Mouse (Mus musculus) frontal cortex, postnatal 36 days (tissue): ENCODE data around the gene Rnf150.

Source experiments
- DNase-seq, 2 experiments: peaks; one replicate each; pipeline ENCODE4 v3.0.0; 2022; ENCODE audit warnings: low spot score in 2 of 2

The Rnf150 gene

GRCm38 (mm10) chr8:82889062-82889720, 26.0 kb downstream of the Rnf150 start:
- DNase-seq, result no peak

GRCm38 (mm10) chr8:82895091-82895490, 31.9 kb downstream of the Rnf150 start:
- DNase-seq, result no peak

- DNase-seq, result no peak
Measured at GRCm38 (mm10) chr8:82896796-82897195, 33.6 kb downstream of the Rnf150 start.

- DNase-seq, result no peak
Measured at GRCm38 (mm10) chr8:82897628-82898458, 34.7 kb downstream of the Rnf150 start.

GRCm38 (mm10) chr8:82898459-82898841, 35.3 kb downstream of the Rnf150 start:
- no peak for DNase-seq

GRCm38 (mm10) chr8:82900958-82901357, 37.8 kb downstream of the Rnf150 start:
- DNase-seq, result no peak

- no peak for DNase-seq
Measured at GRCm38 (mm10) chr8:82901549-82902138, 38.5 kb downstream of the Rnf150 start.

GRCm38 (mm10) chr8:82903497-82903896, 40.3 kb downstream of the Rnf150 start:
- DNase-seq, result no peak

- DNase-seq, result no peak
Measured at GRCm38 (mm10) chr8:82907271-82907670, 44.1 kb downstream of the Rnf150 start.

- DNase-seq, result no peak
Measured at GRCm38 (mm10) chr8:82911436-82911835, 48.3 kb downstream of the Rnf150 start.

GRCm38 (mm10) chr8:82912282-82912681, 49.1 kb downstream of the Rnf150 start:
- DNase-seq, result no peak

- DNase-seq, result no peak
Measured at GRCm38 (mm10) chr8:82914543-82914942, 51.4 kb downstream of the Rnf150 start.

GRCm38 (mm10) chr8:82916851-82917539, 53.8 kb downstream of the Rnf150 start:
- DNase-seq, result no peak

GRCm38 (mm10) chr8:82917540-82918316, 54.6 kb downstream of the Rnf150 start:
- DNase-seq, result no peak

- DNase-seq, result no peak
Measured at GRCm38 (mm10) chr8:82919676-82920075, 56.5 kb downstream of the Rnf150 start.

- DNase-seq, result no peak
Measured at GRCm38 (mm10) chr8:82920124-82920523, 57.0 kb downstream of the Rnf150 start.

GRCm38 (mm10) chr8:82925286-82925685, 62.1 kb downstream of the Rnf150 start:
- no peak for DNase-seq

- DNase-seq, result no peak
Measured at GRCm38 (mm10) chr8:82926518-82926917, 63.4 kb downstream of the Rnf150 start.

GRCm38 (mm10) chr8:82931554-82931953, 68.4 kb downstream of the Rnf150 start:
- DNase-seq, result no peak

GRCm38 (mm10) chr8:82936162-82936561, 73.0 kb downstream of the Rnf150 start:
- no peak for DNase-seq

- no peak for DNase-seq
Measured at GRCm38 (mm10) chr8:82936866-82937265, 73.7 kb downstream of the Rnf150 start.
